Mouse (Mus musculus) spleen, adult 2 months (tissue): ENCODE measurements around the gene Mybpc3.

Experiments used
- CTCF ChIP-seq: fragments of 200-500 bp; IDR thresholded peaks from 2 replicates; pipeline ENCODE4 v1.5.1; 2011; ENCODE audit warnings: mild to moderate bottlenecking, inconsistent platforms; ENCODE audit not compliant: insufficient read depth, insufficient read length, insufficient replicate concordance; ENCODE audit errors: extremely low read depth
- POLR2A ChIP-seq: fragments of 200-500 bp; IDR thresholded peaks from 2 replicates; pipeline ENCODE4 v1.6.1; 2011; ENCODE audit warnings: low read depth, low read length, inconsistent platforms

DNA sequence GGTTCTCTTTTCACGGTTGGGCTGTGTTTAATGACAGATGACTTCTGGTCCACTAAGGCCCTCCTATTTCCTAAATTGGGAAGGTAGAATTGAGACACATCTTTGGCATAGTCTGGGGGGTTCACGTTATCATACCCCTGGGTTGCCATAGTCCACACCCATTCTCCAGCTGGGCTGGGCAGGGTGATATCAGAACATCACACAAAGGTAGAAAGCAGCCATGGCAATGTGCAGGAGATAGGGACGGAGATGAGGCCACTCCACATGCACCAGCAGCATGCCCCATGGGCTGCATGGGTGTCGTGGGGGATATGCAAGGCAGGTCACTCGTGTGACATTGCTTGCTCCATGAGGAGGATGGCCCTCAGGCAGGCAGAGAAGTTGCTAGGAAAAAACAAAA lies 45.6 kb downstream of the Mybpc3 start:
- TF ChIP-seq CTCF = no peak
- TF ChIP-seq POLR2A = no peak
